Mouse (Mus musculus) E14TG2a.4 (cell line): ENCODE results near the gene Mrpl38.
A peak's percentile ranks its signal among the peaks of the same experiment; 100 is the strongest.
"Not testable (repeated sequence)": the region's sequence is repeated elsewhere in the genome, so short reads cannot be mapped to it uniquely, and the experiment has no call there.

ENCODE experiments used
- H3K27me3 ChIP-seq: 2 replicates; pipeline ENCODE4 v1.6.1; 2014; ENCODE audit warnings: low read length, control low read depth; ENCODE audit not compliant: insufficient read depth
- H3K36me3 ChIP-seq: 2 replicates; pipeline ENCODE4 v1.6.1; 2014; ENCODE audit warnings: low read length, control low read depth; ENCODE audit not compliant: insufficient read depth
- H3K4me1 ChIP-seq: replicated peaks from 2 replicates; pipeline ENCODE4 v1.6.1; 2014; ENCODE audit warnings: low read depth, low read length, control low read depth
- H3K4me3 ChIP-seq: replicated peaks from 2 replicates; pipeline ENCODE4 v1.5.1; 2014; ENCODE audit warnings: mild to moderate bottlenecking, low read length
- H3K9me3 ChIP-seq: 2 replicates; pipeline ENCODE4 v1.6.1; 2014; ENCODE audit warnings: low read length, control low read depth
- CTCF ChIP-seq: conservative IDR thresholded peaks from 2 replicates; pipeline ENCODE4 v1.5.1; 2014; ENCODE audit warnings: low read length
- NANOG ChIP-seq: IDR thresholded peaks from 2 replicates; pipeline ENCODE4 v1.6.1; 2014; ENCODE audit warnings: borderline replicate concordance, low read length, mixed read lengths
- POU5F1 ChIP-seq: IDR thresholded peaks from 2 replicates; pipeline ENCODE4 v1.6.1; 2014; ENCODE audit warnings: low read length, borderline replicate concordance

Mrpl38 gene

DNA sequence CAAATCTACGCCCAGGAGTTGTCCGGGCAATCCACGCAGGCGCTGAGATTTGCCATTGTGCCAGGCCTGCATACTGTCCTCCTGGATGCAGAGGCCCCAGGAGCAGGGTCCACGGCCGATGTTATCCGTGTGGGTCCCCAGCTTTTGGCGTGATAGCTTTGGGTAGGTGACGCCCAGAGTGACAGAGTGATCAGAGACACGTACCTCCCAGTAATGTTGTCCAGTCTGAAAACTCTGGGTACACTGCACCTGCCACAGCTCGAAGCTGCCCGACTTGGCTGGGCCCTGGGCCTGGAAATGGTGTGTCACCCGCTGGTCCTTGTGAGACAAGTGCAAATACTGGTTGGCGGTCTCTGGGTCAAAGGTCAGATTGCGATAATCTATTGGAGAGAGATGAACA is 12.4 kb downstream of the Mrpl38 start:
- no peak for TF ChIP-seq POU5F1
- TF ChIP-seq NANOG = no peak
- TF ChIP-seq CTCF = no peak
- Histone ChIP-seq H3K9me3 (0 out of 2 replicates have a peak, but pooled peaks cover 3% of the 10 kb centered on the region), H3K36me3 (peaks cover under 1% of the 10 kb centered on the region; the same call in 1 of the 2 replicates), H3K4me1 (peaks cover 42% of the 10 kb centered on the region), H3K4me3 (peak overlapping the region; percentile 35), H3K27me3 (peaks cover 39% of the 10 kb centered on the region)

- H3K36me3 ChIP-seq, H3K27me3 ChIP-seq, H3K4me3 ChIP-seq, H3K9me3 ChIP-seq: not testable (repeated sequence)
- H3K4me1 ChIP-seq = peaks cover 32% of the 10 kb centered on the region
These were observed 16.9 kb downstream of the Mrpl38 start for GRCm38 (mm10) chr11:116121731-116122245.

DNA sequence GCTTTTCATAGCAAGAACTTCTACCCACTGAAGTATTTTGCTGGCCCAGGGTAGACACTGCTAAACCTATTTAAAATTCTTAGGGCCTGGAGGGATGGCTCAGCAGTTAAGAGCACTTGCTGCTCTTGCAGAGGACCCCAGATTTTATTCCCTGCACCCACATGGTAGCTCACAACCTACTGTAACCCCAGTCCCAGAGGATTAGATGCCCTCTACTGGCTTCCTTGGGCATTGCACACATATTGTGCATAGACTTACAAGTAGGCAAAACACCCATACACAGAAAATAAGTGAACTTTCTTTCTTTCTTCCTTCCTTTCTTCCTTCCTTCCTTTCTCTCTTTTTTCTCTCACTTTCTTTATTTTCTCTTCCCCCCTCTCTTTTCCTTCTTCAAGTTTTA is 20.8 kb downstream of the Mrpl38 start:
- no peaks in the 10 kb centered on the region for H3K9me3 ChIP-seq
- peaks cover 4% of the 10 kb centered on the region; the same call in 1 of the 2 replicates for H3K27me3 ChIP-seq
- no peak for TF ChIP-seq NANOG
- TF ChIP-seq POU5F1 = no peak
- peak; percentile 82 for TF ChIP-seq CTCF

GRCm38 (mm10) chr11:116117241-116117640 is 21.4 kb downstream of the Mrpl38 start:
- TF ChIP-seq CTCF = no peak

More for the DNA sequence above, 20.8 kb downstream of the Mrpl38 start:
- no peaks in the 10 kb centered on the region for H3K36me3 ChIP-seq
- H3K4me1 ChIP-seq = peaks cover 26% of the 10 kb centered on the region
- no peak overlapping the region for H3K4me3 ChIP-seq

DNA sequence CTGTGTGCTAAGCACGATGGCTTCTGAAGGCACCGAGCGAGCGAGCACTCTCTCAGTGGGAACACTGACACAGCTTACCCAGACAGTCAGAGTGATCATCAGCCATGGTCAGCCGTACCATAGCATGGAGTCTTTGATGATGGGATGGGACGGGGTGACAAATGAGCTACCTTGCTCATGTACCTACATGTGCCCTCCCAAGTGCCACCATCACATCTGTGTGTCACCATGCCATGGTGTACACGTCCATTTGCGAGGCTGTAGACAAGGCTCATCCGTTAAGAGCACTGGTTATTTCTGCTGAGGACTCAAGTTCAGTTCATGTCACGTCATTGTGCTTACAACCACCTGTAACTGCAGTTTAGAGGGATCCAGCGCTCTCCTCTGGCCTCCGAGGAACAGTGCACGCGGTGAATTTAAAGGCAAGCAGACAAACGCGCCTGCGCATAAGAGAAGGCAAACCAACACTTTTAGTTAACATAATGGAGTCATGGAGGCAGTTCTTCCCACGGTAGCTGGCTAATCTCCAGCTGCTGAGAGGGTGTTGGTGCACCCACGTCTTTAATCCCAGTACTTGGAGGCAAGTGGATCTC is 27.0 kb downstream of the Mrpl38 start:
- Histone ChIP-seq H3K27me3 (peaks cover 60% of the 10 kb centered on the region), H3K9me3 (no peaks in the 10 kb centered on the region), H3K36me3 (no peaks in the 10 kb centered on the region), H3K4me1 (peaks cover 44% of the 10 kb centered on the region), H3K4me3 (no peak overlapping the region)
- no peak for TF ChIP-seq CTCF
- no peak for TF ChIP-seq POU5F1
- TF ChIP-seq NANOG = no peak

More at GRCm38 (mm10) chr11:116117241-116117640, 21.4 kb downstream of the Mrpl38 start:
- peaks cover 26% of the 10 kb centered on the region for H3K4me1 ChIP-seq
- H3K4me3 ChIP-seq = no peak overlapping the region
- H3K36me3 ChIP-seq = no peaks in the 10 kb centered on the region
- peaks cover 4% of the 10 kb centered on the region; the same call in 1 of the 2 replicates for H3K27me3 ChIP-seq
- no peaks in the 10 kb centered on the region for H3K9me3 ChIP-seq

GRCm38 (mm10) chr11:116111067-116111466 is 27.6 kb downstream of the Mrpl38 start:
- H3K4me1 ChIP-seq = peaks cover 48% of the 10 kb centered on the region
- no peak overlapping the region; the same call in 1 of the 2 replicates for H3K4me3 ChIP-seq
- TF ChIP-seq POU5F1 (no peak), CTCF (peak; percentile 39), NANOG (no peak)
- H3K9me3 ChIP-seq = no peaks in the 10 kb centered on the region
- H3K36me3 ChIP-seq = no peaks in the 10 kb centered on the region
- H3K27me3 ChIP-seq = peaks cover 65% of the 10 kb centered on the region

DNA sequence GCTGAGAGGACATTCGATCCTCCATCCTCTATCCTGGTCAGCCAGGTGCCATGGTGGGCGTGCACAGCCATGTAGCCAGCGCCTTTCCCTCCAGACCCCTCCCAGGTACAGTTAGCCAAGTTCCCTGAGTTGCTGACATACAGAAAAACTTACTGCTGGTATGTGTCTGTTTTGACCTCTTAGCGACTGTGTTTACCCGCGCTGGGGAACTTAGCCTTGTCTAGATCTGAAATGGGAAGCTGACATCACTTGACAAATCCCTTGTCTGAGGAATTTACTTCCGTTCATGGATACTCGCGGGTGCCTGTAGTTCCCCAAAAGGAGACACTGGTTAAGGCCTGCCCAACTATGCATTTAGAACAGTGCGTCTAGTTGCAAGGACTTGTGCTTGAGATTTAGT is 28.1 kb downstream of the Mrpl38 start:
- peaks cover 70% of the 10 kb centered on the region for H3K27me3 ChIP-seq
- no peaks in the 10 kb centered on the region for H3K36me3 ChIP-seq
- peaks cover 54% of the 10 kb centered on the region for H3K4me1 ChIP-seq
- TF ChIP-seq POU5F1 (no peak), NANOG (no peak), CTCF (no peak)
- no peaks in the 10 kb centered on the region for H3K9me3 ChIP-seq
- peak overlapping the region; percentile 79 for H3K4me3 ChIP-seq

GRCm38 (mm10) chr11:116110131-116110530 is 28.5 kb downstream of the Mrpl38 start:
- H3K4me3 ChIP-seq = peak overlapping the region; percentile 79
- H3K4me1 ChIP-seq = peaks cover 57% of the 10 kb centered on the region
- peaks cover 73% of the 10 kb centered on the region for H3K27me3 ChIP-seq
- TF ChIP-seq CTCF = no peak
- TF ChIP-seq NANOG = no peak
- TF ChIP-seq POU5F1 = no peak
- H3K9me3 ChIP-seq = no peaks in the 10 kb centered on the region
- no peaks in the 10 kb centered on the region for H3K36me3 ChIP-seq
